Mouse (Mus musculus) cerebellum, postnatal 25 days (tissue): Measurements from ENCODE around the gene Gata2.

Experiments
- DNase-seq, 2 experiments: peaks; one replicate each; pipeline ENCODE4 v3.0.0; 2021; ENCODE audit warnings: mixed read lengths in 2 of 2

Gata2 gene

GRCm38 (mm10) chr6:88196054-88196732 is 2.5 kb downstream of the Gata2 start:
- DNase-seq, result no peak

DNA sequence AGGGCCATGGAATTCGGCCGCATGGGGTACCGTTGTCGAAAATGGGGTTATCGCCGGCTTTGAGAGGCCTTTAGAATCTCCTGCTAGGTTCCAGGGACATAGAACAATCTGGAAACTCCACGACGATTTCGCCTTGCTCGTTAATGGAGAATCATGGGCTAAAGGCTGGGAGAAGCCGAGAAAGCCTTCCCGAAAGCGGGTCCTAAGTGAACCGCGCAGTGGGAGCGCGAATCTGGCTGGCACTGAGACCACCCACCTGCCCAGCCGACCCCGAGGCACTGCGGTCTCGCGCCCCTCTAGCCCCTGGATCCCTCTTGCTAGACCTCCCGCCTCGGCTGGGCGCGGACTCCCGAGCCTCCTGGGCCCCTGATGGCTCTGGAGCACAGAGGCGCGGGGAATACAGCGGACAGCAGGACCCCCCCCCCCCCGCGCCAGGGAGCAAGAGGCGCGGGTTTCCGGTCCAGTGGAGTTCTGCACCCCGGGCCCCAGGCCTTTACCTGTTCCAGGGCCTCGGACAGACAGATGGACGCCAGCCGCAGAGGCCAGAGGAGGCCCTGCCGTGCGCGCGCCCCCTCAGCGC is 3.1 kb downstream of the Gata2 start:
- DNase-seq, result no peak

- no peak for DNase-seq
Observed at GRCm38 (mm10) chr6:88197313-88198069, 3.8 kb downstream of the Gata2 start.

- peak in 1 of 2 experiments; percentile 51 for DNase-seq
Observed at GRCm38 (mm10) chr6:88198070-88198940, 4.6 kb downstream of the Gata2 start.

DNA sequence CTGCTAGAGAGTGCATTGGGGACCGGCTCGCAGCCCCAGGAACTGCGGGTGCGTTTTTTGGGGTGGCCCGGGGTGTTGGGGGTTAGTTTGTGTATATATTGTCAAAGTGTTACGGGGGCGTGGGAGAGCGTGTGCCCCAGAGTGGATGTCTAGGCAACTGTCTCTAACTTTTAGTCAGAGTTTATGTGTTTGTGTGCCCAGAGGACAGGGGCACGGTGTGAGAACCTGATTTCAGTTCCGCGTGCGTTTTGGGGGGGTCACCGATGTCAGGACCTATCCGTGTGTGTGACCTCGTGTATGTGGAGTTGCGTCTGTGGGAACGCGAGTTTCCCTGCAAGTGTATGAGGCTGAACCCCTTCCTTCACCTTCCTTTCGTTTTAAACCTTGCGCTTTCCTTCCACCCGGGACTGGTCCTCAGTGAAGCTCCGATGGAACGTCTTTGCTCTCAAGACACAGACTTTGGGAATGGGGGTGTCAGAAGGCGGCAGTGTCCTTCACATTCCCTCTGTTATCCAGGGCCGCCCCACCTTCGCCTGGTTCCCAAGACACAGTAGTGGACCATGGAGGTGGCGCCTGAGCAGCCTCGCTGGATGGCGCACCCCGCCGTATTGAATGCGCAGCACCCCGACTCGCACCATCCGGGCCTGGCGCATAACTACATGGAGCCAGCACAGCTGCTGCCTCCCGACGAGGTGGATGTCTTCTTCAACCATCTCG is 5.5 kb downstream of the Gata2 start:
- DNase-seq, result no peak

GRCm38 (mm10) chr6:88199718-88200692 is 6.3 kb downstream of the Gata2 start:
- no peak for DNase-seq

- no peak for DNase-seq
Observed at GRCm38 (mm10) chr6:88200693-88201609, 7.3 kb downstream of the Gata2 start.

GRCm38 (mm10) chr6:88201926-88202700 is 8.4 kb downstream of the Gata2 start:
- no peak for DNase-seq

- no peak for DNase-seq
Observed at GRCm38 (mm10) chr6:88202921-88203690, 9.4 kb downstream of the Gata2 start.

DNA sequence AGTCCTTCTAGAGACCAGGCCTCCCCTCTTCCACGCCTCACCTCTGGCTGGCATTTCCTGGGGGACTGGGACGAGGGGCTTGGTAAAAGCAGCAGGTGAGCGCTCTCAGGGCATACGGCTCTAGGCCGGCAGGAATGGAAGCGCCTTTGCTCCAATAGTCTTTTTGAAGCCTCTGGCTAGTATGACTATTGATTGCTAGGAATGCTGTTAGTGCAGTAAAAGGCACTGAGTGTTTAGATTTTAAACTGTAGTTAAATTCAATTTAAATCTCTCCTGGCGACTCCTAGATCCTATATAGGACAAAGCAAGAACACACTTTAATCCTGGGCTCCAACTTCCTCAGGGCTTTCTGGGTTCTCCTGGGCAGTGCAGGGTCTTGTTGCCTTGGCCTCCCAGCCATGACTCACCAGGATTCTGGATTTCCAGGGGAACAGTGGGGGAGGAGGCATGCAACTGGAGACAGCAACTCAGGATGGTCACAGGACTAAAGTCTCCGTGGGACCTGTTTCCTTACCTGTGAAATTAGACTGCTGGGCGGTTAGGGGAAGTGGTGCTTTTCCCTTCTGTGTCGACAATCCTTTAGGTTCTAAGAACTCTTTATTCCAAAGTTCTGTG is 10.2 kb downstream of the Gata2 start:
- DNase-seq, result no peak

GRCm38 (mm10) chr6:88204531-88205385 is 11.1 kb downstream of the Gata2 start:
- DNase-seq, result no peak

DNA sequence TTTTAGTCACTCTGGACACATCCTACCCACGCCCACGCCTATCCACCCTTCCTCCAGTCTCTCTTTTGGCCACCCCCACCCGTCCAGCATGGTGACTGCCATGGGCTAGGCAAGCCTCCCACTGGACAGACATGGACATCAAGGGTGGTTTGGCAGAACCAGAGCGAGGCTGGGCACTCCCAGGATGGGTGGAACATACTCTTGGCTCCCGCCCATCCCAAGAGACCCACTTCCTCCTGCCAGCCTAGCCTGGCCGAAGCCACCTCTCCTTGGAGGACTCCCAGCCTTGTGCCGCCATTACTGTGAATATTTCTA is 11.7 kb downstream of the Gata2 start:
- DNase-seq, result no peak

- no peak for DNase-seq
Observed at GRCm38 (mm10) chr6:88205937-88206336, 12.2 kb downstream of the Gata2 start.

- DNase-seq, result no peak
Observed at GRCm38 (mm10) chr6:88206566-88206965, 12.9 kb downstream of the Gata2 start.

DNA sequence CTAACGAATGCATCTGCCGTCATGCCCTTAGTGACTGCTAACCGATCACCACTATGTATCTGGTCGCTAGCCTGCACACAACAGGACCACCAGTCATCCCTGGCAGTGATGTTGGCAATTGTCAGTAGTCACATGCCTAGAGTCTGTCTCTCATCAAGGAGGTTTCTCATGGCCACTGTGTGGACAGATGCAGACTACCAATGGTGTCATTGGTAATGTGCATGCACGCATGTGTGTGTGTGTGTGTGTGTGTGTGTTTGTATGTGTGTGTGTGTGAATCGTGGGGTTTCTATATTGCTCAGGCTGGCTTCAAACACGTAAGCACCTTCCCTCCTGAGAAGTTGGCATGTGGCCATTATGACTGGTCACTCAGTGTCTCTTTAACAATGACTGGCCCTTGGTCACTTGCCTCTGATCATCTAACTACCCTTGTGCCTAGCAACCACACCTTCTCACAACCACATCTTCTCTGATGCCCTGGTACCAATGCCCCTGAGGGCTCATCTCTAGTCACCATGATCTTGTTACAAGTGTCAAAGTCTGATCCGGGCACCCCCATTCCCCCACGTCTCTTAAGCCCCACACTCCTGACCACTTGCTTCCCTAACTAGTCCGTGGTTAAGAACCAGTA is 13.8 kb downstream of the Gata2 start:
- DNase-seq, result no peak

DNA sequence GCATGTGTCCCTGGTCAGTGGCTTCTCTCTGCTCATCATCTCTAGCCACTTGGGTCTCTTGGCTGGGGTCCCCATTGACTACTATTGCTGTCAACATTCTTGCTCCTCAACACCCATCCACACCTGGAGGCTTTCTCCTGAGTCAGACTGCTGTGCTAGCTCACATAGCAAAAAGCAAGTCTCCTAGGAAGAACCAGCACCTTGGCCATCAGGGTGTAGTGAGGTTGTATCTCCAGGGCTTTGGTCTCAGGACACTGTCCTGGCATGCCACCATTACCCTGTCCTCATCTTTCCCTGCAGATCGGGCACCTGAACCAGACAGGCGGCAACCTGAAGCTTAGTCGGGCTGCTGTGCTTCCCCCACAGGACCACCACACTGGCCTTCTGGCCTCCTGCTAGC is 14.6 kb downstream of the Gata2 start:
- DNase-seq, result no peak

DNA sequence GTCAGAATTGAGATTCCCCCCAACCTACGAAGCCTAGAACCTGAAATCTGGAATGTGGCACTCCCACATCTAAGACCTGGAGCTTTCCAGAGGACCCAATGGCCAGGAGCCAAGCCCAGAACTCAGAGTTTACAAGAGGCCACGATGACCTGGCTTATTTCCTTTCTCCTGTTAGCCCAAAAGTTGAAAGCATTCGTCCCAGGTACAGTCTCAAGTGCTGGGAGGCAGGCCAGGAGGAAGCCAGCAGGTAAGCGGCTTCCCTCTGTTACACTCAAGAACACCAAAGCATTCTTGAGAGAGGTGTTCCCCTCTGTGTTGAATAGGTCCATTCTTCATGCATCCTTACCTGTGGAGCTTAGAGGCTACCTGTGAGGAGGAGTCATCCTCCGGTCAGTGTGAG is 15.8 kb downstream of the Gata2 start:
- DNase-seq, result no peak
